Mouse (Mus musculus) layer of hippocampus, adult 9-11 months (tissue): ENCODE measurements around the gene Fry.
"Not testable (repeated sequence)": the region's sequence is repeated elsewhere in the genome, so short reads cannot be mapped to it uniquely, and the experiment has no call there.

Experiments
- DNase-seq: peaks from one replicate; pipeline ENCODE4 v3.0.0; 2022

Gene Fry

DNA sequence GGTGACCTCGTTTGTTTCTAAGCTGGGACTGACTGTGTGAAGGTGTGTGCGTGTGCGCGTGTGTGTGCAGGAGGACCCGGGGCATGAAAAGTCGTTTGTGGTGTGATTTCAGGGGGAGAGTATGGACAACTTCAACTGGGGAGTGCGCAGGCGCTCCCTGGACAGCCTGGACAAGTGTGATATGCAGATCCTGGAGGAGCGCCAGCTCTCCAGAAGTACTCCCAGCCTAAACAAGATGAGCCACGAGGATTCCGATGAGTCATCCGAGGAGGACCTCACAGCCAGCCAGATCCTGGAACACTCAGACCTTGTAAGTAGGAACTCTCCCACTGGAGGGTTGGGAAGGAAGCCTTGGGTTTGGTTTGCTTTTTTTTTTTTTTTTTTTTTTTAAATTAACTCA lies 347.7 kb downstream of the Fry start:
- DNase-seq, result peak; percentile 80

DNA sequence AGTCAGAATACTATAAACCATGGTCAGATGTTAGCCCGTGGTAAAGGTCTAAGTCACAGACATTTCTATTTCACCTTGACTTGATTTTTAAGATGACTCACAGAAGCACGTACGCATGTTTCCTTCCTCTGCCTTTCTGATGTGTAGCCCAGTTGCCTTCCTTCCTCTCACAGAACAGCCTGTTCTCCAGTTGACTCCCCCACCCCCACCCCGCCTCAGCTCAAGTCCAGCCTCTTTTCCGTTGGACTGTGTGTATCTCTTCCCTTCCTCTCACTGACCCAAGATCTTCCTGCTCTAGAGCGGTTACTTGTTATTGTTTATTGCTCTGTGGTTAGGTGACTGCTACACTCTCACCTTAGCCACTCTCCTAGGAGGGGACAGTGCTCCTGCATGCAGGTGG lies 350.0 kb downstream of the Fry start:
- no peak for DNase-seq

DNA sequence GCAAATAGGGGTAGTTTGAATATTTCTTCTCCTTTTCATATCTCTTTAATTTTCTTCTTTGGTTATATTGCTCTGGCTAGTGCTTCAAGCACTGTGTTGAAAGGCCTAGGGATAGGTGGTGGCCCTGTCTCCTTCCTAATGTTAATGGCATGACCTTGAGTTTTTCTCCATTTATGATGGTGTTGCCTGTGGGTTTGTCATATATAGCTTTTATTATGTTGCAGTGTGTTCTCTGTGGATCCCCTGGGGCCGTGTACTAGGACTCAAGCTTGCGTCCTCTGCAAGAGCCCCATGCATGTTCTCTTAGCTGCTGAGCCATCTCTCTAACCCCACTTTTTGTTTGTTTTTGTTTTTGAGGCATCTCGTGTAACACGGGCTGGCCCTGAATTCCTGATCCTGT lies 358.9 kb downstream of the Fry start:
- DNase-seq, result no peak

DNA sequence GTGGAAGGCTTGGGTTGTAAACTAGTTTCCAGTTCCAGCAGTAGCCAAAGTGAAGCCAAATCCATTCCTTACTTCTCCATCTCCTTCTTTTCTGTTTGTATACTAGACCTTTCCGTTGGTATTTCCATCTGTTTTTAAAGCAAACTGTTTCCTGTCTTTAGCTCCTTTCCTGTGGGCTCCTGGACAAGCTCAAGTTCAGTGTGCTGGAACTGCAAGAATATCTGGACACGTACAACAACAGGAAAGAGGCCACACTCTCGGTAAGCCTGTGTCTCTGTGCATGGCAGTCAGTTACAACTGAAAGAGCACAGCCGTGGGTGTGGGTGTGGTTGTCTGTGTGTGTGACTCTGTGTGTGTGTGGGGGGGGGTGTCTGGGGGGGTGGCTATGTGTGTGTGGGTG lies 360.2 kb downstream of the Fry start:
- no peak for DNase-seq

DNA sequence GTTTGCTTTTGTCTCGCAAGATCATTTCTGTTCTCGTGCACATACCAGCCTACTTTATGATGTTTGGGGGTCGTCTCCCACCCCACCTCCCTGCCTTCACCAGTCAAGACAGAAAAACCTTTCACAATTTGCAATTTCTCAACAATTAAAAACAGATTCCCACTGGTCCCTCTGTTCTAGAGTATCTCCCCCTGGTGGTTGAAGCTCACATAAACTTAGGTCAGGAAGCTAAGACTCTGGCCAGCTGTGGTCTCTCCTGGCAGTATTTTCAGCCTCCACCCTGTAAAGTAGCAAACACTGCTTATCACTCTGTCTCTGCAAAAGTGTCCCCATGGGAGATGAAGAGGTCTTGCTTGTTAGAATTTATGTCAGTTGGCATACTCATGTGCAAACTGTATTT lies 366.8 kb downstream of the Fry start:
- DNase-seq, result no peak

DNA sequence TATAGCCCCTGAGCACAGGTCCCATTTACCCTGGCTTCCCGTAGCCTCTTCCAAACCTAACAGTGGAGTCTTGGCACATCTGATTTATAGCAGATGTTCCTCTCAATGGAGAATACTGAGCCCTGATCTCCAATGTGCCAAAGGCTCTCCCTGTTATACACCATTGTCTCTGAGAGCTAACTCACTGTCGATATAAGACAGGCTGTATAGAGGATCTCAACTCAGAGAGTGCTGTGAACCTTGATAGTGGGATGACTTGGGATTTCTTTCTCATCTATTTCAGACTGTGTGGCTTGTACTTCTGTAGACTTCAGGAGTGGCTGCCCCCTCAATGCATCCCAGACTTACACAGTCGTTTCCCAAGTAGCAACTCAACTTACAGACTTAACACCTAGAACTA lies 371.8 kb downstream of the Fry start:
- DNase-seq, result no peak

DNA sequence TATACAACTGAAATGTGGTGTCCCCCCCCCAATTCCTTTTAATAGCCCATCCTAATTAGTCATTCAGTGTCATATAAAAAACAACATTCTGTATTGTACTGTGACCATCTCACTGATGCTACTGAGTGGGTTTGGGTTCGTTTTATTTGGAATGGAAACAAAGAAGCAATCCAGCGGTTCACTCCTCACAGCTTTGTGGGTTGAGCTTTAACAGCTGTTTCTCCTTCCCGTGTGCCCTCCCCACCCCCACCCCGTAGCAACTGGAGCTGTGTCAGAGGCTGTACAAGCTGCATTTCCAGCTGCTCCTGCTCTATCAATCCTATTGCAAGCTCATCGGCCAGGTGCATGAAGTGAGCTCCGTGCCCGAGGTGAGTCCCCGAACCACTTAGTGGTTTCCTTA lies 372.4 kb downstream of the Fry start:
- no peak for DNase-seq

DNA sequence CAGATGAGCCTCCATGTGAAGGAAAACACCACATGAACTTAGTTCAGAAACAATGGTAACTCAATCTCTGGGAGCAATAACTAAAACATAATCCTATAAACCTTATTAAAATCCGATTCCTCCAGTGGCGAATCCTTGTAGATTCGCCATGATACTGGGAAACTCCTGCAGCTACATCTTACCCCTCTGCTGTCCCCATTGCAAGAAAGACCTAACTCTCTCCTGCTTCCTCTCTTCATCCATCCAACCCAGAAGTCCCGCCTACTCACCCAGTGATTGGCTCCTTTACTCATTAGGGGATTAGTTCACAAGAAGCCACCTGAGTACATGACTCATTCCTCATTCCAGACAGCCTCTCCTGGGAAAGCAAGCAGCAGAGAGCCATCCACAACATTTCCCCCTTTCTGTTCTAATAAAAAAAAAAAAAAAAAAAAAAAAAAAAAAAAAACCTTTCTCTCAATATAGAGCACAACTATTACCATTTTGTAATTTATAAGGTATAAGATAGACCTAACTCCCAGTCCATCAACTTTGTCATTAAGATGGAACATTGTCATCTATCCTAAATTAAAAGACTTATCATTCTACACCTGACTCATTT lies 373.2 kb downstream of the Fry start:
- DNase-seq, result not testable (repeated sequence)

DNA sequence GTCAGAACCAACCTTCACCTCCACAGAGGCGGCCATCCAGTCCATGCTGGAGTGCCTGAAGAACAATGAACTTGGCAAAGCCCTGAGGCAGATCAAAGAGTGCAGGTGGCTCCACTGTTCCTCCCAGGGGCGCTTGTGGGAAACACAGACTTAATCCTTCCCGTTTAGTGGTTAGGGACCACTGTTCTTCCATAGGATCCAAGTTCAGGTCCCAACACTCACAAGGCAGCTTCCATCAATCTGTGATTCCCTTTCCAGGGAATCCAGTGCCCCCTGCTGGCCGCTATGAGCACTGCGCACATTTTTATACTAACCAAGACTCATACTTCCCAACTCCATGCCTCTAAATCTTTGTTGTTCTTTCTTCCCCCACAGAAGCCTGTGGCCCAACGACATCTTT lies 377.3 kb downstream of the Fry start:
- DNase-seq, result no peak

DNA sequence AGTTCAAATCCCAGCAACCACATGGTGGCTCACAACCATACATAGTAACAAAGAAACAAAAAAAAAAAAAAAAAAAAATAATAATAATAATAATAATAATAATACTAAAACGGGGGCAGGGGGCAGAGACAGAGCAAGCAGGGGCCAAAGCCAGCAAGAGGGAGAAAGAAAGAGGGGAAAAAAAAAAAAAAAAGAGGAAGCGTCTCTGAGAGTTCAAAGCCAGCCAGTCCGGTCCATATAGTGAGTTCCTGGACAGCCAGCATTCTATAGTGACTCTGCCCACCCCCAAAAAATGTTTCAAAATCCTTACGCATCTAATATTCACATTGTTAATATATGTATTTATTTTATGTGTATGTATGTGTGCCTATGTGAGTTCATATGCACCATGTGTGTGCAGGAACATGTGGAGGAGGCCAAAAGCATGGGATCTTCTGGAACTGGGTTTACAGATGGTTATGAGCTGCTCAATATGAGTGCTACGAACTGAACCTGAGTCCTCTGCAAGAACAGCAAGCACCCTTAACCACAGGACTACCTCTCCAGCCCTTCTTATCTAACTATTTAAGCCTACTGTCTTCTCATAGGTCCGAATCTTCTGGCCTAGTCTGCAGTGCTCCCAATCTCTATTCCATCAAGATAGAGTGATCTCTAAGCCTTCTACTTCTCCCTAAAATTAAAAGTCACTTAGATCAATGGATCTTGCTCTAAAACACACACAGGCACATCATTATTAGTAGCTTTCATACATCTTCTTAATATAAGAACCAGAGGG lies 392.2 kb downstream of the Fry start:
- no peak for DNase-seq

DNA sequence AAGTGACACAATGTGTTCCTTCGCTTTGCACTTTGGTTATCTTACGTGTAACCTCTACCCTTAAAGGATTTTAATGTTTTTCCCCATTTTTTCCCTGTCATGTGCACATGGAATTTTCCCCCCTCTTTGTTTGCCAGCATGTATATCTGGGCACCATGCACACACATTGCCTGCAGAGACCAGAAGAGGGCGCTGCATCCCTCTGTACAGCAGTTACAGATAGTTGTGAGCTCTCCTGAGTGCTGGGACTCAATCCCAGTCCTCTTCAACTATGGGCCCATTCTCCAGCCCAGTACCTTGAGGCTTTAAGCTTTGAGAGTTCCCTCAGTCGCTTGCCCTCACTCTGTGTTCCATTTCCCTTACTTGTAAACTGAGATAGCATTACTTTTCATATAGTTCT lies 394.8 kb downstream of the Fry start:
- no peak for DNase-seq

DNA sequence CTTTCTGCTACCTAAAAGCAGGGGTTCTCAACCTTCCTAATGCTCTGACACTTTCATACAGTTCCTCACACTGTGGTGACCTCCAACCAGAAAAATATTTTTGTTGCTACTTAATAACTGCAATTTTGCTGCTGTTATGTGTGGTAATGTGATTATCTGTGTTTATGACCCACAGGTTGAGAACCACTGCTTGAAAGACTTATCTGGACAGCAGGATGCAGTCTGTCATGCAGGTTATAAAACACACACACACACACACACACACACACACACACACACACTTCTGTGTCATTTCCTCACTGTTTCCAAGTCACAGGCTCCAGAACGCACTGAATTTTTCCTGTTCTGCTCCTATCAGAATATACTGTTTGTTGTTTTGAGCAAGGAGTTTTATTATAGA lies 395.6 kb downstream of the Fry start:
- DNase-seq, result no peak

DNA sequence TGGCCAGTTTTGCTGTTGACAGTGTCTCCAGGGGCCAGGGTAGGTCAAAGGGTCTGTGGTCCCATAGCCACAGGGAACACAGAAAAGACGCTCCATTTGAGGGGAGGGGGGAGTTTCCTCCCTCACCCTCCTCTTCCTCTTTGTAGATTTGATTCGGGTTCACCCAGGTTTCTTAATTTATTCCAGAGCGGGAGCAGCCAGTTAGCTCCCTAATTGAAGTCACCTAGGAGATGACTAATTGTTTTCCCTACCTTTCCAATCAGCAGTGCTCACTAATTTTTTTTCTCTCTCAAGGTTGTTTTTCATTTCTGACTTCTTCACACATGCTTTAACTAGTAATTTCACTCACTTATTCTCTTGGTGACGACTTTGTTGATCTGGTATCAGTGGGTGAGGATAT lies 399.6 kb downstream of the Fry start, which contains the start of gene Zar1l:
Zar1l (minus strand) TSS at position 101 of the 400 bp plus-strand sequence.
- no peak for DNase-seq

DNA sequence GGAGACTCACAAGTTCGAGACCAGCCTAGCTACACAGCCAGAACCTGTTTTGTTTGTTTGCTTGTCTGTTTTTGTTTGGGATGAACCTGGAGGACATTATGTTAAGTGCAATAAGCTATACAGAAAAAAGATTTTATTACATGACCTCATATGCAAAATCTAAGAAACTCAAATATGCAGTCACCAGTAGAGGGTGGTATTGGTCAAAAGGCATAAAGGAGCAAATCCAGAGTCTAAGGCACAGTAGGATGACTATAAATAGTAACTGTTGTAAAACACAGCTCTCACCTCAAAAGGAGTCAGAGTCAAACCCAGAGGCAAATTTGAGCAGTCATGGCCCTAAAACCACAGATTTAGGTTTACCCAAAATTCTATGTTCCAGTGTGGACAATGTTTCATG lies 401.1 kb downstream of the Fry start:
- DNase-seq, result no peak

DNA sequence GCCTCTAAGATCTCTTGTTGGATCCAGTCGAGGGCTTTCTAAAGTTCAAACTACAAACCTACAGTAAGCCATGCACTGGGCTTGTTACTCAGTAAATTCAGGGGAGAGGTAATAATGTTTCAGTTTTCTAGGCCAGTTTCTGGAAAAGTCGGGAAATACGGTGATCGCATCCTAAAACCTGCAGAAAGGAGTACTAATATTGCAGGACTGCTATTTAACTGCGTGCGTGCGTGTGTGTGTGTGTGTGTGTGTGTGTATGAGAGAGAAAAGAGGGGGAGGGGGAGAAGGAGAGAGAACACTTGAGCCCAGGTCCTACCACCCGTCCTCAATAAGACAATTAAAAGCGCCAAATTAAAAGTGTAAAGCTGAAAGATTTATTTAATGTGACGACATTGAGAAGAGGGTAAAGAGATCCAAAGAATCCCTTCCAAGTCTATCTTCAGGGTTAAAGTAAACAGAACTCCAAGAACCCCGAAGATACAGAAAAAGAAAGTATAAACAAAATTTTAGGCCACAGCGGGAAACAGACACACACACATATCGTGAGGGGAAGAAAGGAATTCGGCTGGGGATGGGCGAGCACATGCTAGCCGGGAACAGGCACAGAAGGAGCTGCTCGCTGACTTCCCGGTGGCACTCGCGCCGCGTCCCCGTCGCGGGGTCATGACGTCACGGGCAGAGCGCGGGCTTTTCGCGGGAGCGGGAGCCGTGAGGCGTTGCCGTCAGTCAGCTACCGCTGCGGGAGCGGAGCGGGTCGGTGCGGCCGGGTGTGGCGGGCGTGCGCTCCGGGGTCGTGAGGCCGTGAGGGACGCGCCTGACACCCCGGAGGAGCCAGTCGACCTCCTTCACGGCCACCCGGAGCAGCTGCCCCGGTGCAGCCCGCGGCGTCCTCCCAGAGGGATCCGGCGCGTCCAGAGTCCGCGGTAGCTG lies 403.8 kb downstream of the Fry start, which contains the start of gene Brca2:
Brca2 (plus strand) TSS at position 694 of the 930 bp plus-strand sequence.
- peak; percentile 86 for DNase-seq

DNA sequence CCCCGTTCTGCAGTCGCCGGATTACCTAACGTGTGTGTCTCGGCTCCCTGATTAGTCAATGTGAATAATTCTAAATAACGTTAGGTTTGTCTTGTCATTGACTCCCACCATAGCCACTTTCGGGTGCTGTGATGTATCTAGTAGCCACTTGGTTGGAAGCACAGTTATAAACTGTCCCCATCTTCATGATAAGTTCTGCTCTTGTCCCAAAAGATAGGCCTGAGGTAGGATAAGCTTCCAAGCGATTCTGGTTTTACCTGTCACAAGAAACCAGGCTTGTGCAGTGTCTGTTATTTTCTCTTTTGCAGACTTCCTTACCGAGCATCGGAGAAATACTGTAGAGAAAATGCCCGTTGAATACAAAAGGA lies 404.4 kb downstream of the Fry start:
- DNase-seq, result no peak

DNA sequence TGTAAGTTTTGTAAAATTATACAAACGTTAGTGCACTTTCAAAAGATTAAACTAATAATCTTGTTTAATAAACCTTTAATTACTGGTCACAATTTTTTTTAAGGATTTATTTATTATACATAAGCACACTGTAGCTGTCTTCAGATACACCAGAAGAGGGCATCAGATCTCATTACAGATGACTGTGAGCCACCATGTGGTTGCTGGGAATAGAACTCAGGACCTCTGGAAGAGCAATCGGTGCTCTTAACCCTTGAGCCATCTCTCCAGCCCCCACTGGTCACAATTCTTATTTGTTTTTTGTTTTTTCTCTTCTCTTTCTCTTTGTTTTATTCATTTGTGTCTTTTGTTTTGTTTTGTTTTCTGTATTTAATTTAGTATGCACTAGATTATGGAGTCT lies 406.8 kb downstream of the Fry start:
- DNase-seq, result no peak

DNA sequence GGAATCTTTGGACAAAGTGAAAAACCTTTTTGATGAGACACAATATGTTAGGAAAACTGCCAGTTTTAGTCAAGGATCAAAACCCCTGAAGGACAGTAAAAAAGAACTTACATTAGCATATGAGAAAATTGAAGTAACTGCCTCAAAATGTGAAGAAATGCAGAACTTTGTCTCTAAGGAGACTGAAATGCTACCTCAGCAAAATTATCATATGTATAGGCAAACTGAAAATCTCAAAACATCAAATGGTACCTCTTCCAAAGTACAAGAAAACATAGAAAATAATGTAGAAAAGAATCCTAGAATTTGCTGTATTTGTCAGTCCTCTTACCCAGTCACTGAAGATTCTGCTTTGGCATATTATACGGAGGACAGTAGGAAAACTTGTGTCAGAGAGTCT lies 422.9 kb downstream of the Fry start:
- no peak for DNase-seq

DNA sequence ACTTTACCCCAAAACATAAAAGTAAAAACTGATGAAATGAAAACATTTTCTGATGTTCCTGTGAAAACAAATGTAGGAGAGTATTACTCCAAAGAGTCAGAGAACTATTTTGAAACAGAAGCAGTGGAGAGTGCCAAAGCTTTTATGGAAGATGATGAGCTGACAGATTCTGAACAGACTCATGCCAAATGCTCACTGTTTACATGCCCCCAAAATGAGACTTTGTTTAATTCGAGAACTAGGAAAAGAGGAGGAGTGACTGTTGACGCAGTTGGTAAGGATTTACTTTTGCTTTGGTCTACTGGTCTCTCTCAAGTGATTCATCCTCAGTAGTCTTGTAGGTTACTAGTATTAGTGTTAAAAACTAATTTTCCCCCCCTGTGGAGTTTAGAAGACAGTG lies 424.7 kb downstream of the Fry start:
- no peak for DNase-seq
